Mouse (Mus musculus) MN1 (cell line): ENCODE measurements around the gene Inpp5k.
A peak's percentile ranks its signal among the peaks of the same experiment; 100 is the strongest.

Experiments
- DNase-seq: peaks from one replicate; pipeline ENCODE4 v3.0.0-alpha.2; 2016; ENCODE audit warnings: low spot score

The Inpp5k gene

DNA sequence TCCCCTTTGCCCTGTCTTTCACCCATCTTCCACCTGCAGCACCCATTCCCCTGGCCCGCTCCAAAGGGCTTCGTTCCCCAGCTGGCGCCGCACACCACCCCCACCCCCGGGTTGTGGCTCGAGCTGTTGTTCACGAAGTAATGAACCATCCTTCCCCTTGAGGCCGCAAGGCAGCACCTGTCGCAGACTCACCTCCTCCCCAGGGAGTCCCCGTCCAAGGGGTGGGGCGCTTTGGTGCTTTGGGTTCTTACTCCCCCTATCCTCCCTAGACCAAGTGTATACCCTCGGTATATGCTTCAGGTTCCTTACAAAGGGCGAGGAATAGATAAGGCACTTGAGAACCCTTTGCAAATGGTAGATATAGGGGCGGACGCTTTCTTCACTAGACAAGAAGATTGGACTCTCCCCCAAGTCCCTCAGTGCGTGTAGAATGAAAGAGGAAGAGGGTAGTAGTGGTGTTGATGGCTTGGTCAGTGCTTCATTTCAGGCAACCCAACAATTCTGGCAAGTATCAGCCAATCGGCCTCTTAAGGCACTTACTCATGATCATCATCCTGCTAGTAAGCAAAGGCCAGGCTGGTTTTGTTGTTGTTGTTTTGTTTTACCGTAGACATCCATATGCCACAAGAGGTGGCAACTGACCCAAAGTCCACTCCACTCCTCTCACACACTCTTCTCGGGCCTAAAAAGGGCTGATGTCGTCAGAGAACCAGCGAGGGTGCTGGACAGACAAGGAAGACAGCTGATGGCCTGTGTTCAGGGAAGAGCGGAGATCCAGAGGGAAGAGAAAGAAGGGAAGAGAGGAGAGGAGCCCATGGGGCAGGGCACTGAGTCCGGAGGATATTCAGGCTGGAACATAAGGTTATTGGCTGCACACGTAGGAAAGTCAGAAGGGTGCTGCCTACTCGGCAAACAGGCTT lies 23.9 kb downstream of the Inpp5k start:
- DNase-seq: no peak

DNA sequence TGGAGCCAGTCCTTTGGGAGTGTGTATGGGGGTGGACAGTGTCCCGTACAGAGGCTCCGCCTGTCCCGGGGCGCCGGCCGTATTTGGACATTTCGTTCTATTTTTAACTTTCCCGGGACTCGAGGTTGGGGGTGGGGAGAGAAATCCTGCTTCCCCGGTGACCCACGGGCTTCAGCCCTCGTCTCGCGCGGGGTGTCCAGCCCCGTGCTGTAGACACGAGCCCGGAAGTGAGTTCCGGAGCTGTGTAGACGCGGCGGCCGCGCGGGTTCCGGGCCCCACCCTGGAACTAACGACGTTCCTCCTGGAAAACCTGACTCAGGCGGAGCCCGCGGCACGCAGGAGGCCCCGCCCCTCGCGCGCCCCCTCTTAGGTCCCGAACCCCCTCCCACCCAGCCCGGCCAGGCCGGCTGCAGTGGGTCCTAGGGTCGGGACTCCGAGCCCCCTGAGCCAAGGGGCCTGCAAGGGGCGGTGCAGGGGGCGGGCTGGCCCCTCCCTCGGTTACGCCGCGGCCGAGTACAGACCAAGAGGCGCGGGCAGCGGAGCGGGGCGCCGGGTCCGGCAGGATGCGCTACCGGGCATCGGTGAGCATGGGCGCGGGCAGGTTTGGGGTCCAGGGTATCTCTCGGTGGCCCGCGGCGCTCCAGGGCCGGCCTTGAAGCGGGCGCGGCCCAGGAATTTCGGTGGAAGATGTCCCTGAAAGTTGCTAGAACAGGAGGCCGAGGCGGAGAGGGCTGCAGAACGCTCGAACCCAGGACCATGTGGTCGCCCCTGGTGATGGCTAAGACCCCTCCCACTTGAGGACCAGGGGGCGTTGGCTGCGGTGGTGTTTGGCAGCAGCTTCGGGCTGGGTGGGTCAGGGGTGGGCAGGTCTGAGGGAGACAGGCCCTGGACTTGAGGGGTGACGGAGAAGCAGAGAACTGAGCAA lies 25.1 kb downstream of the Inpp5k start:
- DNase-seq: peak; percentile 62

DNA sequence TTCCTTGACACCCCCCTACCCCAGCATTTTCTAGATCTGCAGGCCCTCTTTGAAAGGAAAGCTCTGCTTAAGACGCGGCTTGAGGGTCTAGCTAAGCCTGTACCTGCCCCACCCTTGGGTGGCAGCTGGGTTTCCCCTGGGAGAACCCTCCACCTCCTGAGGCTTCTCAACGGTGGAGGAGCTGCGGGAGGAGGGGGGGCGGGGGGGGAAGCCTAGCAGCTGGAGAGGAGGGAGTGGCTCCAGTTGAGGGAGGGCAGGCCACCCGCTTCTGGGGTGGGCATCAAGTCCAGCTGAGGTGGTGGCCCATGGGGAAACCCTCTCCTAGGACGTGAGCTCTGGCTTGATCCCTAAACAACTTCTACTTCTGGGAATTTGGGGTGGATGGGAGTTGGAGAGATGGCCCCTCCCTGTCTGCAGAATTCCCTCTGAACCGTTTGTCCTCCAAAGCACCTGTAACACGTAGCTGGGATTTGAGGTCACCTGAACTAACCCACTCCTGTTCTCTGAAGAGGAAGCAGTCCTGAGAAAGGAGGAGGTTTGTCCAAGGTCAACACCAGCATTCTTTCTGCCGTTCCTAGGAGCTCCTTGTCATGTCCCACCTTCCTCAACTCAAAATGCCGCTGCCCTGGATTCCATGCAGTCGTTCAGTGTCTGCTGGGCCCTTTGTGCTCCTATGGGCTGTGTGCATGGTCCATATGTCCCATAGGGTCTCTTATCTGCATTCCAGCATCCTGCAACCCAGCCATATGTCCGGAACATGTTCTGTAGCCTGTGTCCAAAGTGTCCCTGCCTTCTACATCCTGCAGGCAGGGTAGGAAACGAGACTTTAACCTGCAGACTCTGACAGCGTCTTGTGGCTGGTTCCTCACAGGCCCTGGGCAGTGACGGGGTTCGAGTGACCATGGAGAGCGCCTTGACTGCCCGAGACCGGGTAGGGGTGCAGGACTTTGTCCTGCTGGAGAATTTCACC lies 26.1 kb downstream of the Inpp5k start:
- no peak for DNase-seq

DNA sequence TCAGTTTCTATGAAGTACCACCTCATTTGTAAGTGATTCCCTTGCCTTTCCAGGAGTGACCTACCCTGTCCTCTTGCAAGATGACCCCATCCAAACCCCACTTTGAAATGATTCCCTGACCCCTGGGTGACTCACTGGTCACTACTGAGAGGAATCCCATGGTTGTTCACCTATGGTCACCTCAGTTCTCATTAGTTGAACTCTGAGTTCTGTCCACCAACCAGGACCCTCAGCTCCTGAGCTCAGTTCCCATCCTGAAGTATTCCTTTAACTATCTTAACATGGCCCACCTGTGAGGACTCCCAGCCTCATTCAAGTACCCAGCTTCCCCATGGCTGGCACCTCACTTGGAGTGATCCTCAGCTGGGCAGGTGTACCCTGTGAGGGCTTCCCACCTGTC lies 27.1 kb downstream of the Inpp5k start:
- no peak for DNase-seq

DNA sequence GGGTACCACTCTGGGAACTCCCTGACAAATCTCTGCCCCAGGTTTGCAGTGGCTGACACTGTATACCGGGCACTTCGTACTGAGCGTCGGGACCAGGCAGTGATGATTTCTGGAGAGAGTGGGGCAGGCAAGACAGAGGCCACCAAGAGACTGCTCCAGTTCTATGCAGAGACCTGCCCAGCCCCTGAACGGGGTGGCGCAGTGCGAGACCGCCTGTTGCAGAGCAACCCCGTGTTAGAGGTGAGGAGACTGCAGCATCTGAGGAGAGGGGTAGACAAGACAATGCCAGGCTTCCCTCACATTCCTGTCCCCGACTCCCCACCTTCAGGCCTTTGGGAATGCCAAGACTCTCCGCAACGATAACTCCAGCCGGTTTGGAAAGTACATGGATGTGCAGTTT lies 27.5 kb downstream of the Inpp5k start:
- DNase-seq: no peak

DNA sequence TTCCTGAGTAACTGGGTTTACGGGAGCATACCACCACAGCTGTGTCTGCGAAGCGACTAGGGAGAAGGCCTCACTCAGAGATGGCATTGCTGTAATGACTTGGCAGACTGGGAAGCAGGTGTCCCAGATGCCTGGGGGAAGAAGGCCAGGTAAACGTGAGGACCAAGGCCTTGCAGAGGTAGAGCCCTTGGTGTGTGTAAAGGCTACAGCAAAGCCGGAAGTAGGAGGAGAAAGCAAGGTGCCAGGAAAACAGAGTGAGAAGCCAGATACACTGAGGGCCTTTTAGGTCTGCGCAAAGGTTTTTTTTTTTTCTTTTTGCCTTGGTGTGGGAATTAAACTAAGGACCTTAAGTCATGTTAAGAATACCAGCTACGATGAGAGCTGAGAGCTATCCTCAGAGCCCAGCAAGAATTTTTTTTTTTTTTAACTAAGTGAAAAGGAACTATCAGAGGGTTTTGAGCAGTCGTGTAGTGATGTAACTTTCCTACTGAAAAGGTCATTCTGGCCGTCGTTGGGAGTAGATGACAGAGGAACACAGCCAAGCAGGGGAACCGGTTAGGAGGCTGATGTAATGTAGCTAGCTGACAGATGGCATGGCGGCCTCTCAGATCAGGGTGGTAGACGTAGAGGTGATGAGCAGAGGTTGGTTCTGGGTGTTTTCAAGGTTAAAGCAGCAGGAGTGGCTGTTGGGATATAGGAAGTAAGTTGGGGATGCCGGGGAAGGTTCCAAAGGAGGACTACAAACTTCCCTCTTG lies 28.4 kb downstream of the Inpp5k start:
- DNase-seq: no peak

DNA sequence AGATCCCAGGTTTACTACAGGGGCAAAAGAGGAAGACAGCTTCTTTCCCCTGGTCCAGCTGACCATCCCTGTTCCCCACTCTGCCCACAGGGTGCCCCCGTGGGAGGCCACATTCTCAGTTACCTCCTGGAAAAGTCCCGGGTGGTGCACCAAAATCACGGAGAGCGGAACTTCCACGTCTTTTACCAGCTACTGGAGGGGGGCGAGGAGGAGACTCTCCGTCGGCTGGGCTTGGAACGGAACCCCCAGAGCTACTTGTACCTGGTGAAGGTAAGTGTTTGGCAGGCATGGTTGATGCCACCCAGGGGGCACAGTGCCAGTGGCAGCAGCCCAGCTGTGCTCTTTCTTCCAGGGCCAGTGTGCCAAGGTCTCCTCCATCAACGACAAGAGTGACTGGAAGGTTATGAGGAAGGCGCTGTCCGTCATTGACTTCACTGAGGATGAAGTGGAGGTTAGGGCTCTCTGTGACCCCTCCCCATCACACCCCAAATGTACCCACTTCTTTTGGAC lies 29.3 kb downstream of the Inpp5k start:
- DNase-seq: no peak

DNA sequence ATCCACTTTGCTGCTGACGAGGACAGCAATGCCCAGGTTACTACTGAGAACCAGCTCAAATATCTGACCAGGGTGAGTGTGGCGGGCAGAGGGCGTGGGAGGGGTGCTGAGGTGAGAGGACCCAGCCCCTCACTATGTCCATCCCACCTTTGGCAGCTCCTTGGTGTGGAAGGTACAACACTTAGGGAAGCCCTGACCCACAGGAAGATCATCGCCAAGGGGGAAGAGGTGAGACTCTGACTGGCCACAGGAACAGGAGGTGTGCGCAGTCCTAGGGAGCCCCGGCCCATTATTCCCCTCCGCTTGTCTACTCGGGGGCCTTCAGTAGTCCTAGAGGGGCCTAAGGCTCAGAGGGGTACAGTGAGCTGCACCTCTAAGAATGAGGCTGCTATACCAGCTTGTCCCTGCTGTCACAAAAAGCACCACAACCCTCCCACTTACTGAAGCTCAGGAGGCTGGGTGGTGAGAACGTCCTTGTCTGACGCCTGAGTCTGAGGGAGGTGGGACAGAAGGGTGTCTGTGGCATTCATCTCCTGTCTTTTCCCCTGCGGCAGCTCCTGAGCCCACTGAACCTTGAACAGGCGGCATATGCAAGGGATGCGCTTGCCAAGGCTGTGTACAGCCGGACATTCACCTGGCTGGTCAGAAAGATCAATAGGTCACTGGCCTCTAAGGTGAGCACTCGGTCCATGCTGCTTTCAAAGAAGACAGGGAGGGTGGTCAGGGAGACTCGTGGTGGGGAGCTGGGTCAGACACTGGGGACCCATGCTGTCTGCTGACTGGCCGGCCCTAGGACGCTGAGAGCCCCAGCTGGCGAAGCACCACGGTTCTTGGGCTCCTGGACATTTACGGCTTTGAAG lies 30.4 kb downstream of the Inpp5k start:
- no peak for DNase-seq

DNA sequence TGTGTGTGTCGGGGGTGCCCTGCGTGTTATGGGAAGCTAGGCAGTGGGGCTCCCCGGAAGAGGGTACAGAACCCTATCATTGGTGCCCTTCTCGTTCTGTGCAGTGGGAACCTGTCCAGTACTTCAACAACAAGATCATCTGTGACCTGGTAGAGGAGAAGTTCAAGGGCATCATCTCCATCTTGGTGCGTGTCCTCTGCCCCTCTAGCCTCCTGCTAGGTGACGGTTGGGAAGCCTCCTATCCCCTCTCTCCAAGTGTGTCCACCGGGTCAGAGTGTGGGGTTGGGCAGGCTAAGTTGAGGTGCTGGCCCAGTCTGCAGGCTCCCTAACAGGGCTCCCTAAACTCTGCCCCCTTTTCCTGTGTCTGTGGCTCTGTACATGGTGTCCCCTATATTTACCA lies 31.3 kb downstream of the Inpp5k start:
- no peak for DNase-seq

DNA sequence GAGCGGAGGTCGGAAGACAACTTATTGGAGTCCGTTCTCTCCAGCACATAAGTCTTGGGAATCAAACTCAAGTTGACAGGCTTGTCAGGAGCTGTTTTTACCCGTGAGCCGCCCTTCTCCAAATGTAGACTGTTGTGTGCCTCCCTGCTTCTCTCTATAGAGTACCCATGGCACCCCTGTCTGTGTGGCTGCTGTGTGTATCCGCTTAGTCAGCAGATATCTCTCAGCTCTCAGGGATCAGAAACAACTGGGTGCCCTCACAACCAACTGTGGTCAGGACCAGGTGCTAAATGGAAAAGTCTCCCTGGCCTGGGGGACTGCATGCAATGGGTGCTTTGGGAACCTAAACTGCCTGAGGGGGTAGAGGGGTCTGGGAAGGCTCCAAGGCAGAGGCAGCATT lies 35.5 kb downstream of the Inpp5k start:
- no peak for DNase-seq

DNA sequence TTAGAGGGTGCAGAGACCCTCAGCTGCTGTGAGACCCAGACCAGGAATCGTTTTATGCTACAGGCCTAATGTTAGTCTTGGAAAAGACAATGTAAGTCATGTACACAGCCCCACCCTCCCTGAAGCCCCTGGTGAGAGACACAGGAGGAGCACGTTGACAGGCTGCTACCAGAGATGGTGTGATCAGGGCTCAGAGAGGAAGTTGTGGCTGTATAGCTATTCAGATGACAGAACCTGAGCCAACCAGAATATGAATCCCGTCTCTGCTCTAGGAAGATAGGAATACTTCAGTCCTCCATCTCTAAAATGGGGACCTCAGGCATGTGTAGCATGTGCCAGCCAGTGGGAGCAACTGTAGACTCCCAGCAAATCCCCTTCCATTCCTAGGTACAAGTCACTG lies 37.8 kb downstream of the Inpp5k start:
- no peak for DNase-seq

DNA sequence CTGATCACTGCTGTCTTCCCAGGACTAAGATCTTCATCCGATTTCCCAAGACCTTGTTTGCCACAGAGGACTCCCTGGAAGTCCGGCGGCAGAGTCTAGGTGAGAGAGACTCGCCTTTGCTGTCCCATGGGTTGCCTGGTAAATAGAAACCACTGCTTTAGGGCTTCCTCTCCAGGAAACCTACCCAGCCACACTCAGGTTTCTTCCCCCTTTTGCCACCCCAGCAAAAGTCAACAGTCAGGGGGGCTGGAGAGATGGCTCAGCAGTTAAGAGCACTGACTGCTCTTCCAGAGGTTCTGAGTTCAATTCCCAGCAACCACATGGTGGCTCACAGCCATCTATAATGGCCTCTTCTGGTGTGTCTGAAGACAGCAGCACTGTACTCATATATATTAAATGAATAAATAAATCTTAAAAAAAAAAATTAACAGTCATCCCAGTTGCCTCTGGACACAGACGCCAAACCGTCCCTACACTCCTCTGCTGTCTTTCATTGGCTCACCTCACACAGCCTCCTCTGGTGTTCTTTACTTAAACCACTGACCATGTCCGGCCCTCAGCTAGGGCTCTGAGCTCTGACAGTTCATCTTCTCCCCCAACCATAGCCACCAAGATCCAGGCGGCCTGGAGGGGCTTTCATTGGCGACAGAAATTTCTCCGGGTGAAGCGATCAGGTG lies 38.5 kb downstream of the Inpp5k start:
- no peak for DNase-seq

DNA sequence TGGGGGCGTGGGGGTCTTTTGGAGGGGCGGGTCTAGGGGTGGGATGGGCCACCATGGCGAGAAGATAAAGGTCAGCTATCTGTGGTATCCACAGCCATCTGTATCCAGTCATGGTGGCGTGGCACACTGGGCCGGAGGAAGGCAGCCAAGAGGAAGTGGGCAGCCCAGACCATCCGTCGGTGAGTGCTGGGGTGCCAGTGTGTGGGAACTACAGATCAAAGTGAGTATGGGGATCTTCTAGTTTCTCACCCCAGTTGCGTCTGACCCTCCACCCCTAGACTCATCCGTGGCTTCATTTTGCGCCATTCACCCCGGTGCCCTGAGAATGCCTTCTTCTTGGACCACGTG lies 39.0 kb downstream of the Inpp5k start:
- DNase-seq: no peak

DNA sequence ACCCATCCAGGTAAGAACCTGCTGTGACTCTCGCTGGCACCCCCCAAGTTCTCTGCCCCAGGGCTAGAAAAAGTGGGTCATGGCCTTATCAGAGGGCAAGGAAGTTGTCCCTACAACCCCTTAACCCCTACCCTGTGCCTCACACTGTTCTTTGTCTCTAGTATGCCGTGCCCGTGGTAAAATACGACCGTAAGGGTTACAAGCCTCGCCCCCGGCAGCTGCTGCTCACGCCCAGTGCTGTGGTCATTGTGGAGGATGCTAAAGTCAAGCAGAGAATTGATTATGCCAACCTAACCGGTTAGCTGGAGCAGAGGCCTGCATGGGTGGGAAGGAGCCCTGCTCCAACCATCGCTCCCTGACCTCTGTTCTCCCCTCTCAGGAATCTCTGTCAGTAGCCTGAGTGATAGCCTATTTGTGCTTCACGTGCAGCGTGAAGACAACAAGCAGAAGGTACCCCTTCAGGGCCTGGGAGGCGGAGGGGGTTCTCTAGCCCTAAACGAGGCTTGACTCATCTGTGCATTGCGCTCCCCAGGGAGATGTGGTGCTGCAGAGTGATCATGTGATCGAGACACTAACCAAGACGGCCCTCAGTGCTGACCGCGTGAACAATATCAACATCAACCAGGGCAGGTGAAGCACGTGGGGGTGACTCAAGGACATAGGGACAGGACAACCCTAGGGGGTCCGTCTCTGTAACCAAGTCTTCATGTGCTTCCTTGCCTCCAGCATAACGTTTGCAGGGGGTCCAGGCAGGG lies 40.8 kb downstream of the Inpp5k start:
- DNase-seq: no peak

DNA sequence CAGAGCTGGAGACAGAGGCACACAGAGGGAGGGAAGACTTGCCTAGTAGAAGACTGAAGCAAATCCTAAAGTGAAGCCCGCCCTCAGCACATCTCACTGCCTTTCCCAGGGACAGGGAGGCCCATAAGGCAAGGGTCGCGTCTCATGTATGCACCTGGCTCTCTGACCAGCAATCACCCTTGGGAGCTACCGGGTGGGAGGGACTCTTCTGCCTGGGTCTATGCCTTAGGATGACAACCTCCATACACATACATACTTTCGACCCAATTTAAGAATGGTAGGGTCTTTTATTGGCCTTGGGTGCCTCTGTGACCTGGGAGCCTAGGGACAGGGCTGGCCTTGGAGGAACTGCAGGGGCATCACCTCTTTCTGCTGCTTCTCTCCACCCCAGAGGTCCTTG lies 42.6 kb downstream of the Inpp5k start:
- no peak for DNase-seq

DNA sequence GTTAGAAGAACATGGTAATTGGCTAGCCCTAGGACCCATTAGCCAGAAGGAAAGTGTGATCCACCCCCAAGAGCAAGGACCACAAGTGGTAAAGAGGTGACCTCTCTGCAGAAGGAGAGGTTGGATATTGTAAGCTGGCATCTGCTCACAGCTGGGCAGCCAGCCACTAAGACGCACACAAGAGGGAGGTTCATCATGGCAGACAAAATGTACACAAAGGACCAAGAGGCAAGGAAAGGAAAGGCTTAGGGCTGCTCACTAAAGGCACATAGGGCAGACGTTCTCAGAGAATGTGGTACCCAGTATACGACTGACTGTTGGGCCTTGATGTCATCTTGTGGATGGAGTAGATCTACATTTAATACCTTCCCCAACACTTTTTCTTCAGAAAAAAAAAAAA lies 44.1 kb downstream of the Inpp5k start:
- DNase-seq: no peak

DNA sequence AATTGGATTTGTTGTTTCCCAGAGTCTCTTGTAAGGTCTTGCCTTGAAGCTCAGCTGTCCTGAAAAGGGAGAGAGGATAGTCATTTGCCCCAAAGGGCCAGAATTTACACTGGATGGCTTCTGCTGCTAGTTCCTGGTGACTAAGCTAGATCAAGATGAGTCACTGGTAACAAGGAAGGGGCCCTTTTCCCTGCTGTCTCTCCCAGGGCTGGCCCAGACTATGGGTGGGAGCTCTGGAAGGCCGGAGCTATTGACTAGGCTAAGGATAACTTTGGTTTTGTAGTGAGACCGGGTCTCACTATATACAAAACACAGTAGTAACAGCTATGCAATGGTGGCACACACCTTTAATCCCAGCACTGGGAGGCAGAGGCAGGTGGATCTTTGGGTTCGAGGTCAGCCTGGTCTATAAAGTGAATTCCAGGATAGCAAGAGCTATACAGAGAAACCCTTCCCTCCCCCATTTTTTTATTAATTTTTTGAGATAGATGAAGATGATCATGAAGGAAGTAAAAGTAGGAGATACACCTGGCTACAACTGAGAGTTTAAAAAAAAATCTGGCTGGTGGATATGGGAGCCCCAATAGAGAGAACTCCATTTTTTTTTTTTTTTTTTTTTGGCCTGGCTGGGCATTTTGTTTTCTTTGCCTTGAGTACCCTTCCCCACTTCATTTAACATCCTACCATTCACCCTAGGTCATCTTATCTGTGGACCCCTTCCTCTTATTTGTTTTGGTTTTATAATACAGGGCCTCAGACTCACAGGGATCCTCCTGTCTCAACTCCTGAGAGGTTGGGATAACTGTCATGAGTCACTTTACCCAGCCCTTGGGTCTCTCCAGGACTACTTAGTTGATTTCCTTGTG lies 47.3 kb downstream of the Inpp5k start:
- peak; percentile 35 for DNase-seq
